Mouse (Mus musculus): ENCODE results near the gene Gm14862. TPM values are rescaled to one million over a fixed set of nuclear protein-coding genes. Genes with fewer than 3 reads are reported as not detected.

The Gm14862 gene
- polyA plus RNA-seq, 1 experiment from 2014 or later, result not detected

DNA sequence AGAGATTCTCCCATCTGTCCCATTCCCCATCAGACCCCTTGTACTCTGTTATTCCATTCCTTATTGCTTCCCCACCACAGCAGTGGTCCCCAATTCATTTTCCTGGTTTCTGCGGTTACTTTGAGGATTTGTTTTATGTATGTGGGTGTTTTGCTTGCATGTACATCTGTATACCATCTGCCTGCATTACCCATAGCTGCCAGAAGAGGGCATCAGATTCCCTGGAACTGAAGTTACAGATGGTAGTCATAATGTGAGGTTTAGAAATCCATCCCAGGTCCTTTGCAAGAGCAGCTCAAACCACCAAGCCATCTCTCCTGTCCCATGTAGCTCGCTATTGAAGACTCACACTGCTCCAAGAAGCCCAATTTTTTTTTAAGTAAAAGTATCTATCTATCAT, 40.5 kb downstream of the Gm14862 start:
- no peaks in the 10 kb centered on the region for H3K27me3 ChIP-seq (ENCODE audit: control insufficient read depth, insufficient read depth, low read length)
- no peak overlapping the region for H3K4me2 ChIP-seq (replicated peaks; ENCODE audit: low read depth, low read length)
- 77% methylated on average over 2 of the region's 2 CpGs for WGBS
- H3K4me1 ChIP-seq (replicated peaks; ENCODE audit: control insufficient read depth, insufficient read depth, low read length), result no peaks in the 10 kb centered on the region
- no peak for ATAC-seq (ENCODE audit: low FRiP score)
- no peaks in the 10 kb centered on the region for H3K36me3 ChIP-seq (ENCODE audit: control insufficient read depth, insufficient read depth, low read length)
- no peak overlapping the region for H3K9ac ChIP-seq (ENCODE audit: low read depth, low read length)
- H3K27ac ChIP-seq (ENCODE audit: low read depth, low read length), result no peak overlapping the region
- no peak overlapping the region for H3K4me3 ChIP-seq (ENCODE audit: low read depth, low read length)
- DNase-seq (ENCODE audit: low spot score), result peak; percentile 8
- H3K9me3 ChIP-seq (ENCODE audit: control insufficient read depth, low read length), result no peaks in the 10 kb centered on the region

DNA sequence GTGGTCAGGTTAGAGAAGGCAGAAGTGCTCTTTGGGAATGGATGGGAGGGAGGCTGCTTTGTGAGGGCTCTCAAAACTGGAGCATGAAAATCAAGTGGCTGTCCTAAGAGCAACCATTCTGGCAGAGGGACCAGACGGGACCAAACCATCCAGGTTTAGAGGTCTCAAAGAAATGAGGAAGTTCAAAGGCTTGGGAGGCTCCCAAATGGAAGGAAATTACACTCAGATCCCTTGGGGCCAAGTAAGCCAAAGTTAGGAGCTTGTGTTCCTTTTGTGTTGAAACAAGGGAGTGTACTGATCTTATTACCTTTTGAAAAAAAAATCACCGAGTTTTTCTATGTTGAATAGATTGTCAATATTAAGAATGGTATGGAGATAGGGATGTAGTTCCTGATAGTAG, 51.6 kb downstream of the Gm14862 start:
- H3K4me2 ChIP-seq (replicated peaks; ENCODE audit: low read depth, low read length), result no peak overlapping the region
- WGBS, result 70% methylated on average over 2 of the region's 2 CpGs
- H3K9ac ChIP-seq (ENCODE audit: low read depth, low read length), result no peak overlapping the region
- H3K4me3 ChIP-seq (ENCODE audit: low read depth, low read length), result no peak overlapping the region
- ATAC-seq (ENCODE audit: low FRiP score) (no peak), DNase-seq (ENCODE audit: low spot score) (no peak)
- no peaks in the 10 kb centered on the region for H3K9me3 ChIP-seq (ENCODE audit: control insufficient read depth, low read length)
- H3K36me3 ChIP-seq (ENCODE audit: control insufficient read depth, insufficient read depth, low read length), result no peaks in the 10 kb centered on the region
- peaks cover 5% of the 10 kb centered on the region; the same call in 1 of the 2 replicates for H3K27me3 ChIP-seq (ENCODE audit: control insufficient read depth, insufficient read depth, low read length)
- no peak overlapping the region for H3K27ac ChIP-seq (ENCODE audit: low read depth, low read length)
- no peaks in the 10 kb centered on the region for H3K4me1 ChIP-seq (replicated peaks; ENCODE audit: control insufficient read depth, insufficient read depth, low read length)

DNA sequence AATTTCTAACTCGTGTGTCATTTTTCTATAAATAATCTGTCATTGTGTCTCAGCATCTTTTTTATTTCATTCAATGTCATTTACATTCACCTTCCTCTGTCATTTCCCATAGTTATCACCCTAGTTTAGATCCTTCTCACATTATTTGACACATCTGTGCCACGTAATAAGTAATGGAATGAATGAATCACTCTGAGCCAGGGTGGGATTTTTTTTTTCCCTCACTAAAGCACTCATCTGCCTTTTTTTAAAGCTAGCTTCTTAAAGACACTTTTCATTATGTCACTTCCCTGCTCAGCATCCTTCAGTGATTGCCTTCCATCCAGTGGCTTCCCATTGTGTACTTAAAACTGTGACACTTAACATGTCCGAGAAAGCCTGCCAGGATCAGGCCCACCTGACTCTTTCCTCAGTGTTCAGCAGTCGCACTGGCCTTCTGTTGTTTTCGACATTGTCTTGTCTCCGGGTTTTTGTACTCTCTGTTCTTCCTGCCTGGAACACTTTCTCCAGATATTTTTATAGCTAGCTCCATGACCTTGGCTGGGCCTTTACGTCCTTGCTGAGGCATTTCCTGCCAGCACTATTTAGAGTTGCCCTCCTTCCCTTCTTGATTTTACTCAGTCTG, 53.8 kb downstream of the Gm14862 start:
- Histone ChIP-seq H3K4me2 (replicated peaks; ENCODE audit: low read depth, low read length) (no peak overlapping the region), H3K27me3 (ENCODE audit: control insufficient read depth, insufficient read depth, low read length) (peaks cover 11% of the 10 kb centered on the region), H3K36me3 (ENCODE audit: control insufficient read depth, insufficient read depth, low read length) (no peaks in the 10 kb centered on the region), H3K4me1 (replicated peaks; ENCODE audit: control insufficient read depth, insufficient read depth, low read length) (no peaks in the 10 kb centered on the region), H3K4me3 (ENCODE audit: low read depth, low read length) (no peak overlapping the region), H3K9me3 (ENCODE audit: control insufficient read depth, low read length) (no peaks in the 10 kb centered on the region), H3K27ac (ENCODE audit: low read depth, low read length) (no peak overlapping the region), H3K9ac (ENCODE audit: low read depth, low read length) (no peak overlapping the region)
- WGBS, result 75% methylated on average over 7 of the region's 7 CpGs
- DNase-seq (ENCODE audit: low spot score), result no peak
- no peak for ATAC-seq (ENCODE audit: low FRiP score)

DNA sequence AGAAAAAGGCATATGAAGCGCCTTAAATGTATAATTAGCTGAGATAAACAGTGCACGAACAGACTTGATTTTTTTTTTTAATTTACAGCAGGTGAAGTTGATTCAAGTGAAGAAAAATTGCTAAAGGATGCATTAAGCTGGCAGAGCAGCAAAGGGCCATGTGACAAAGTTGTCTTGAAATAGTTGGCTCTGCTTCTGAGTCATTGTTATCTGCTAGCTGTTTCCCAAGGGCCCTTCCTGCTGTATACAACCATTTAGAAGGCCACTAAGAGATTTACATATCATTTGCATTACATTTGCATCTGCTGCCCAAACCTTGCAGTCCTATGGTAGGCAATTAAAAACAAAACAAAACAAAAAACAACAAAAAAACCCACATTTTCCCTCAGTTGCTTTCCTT, 54.7 kb downstream of the Gm14862 start:
- Histone ChIP-seq H3K27me3 (ENCODE audit: control insufficient read depth, insufficient read depth, low read length) (peaks cover 11% of the 10 kb centered on the region), H3K36me3 (ENCODE audit: control insufficient read depth, insufficient read depth, low read length) (no peaks in the 10 kb centered on the region), H3K9ac (ENCODE audit: low read depth, low read length) (no peak overlapping the region), H3K4me1 (replicated peaks; ENCODE audit: control insufficient read depth, insufficient read depth, low read length) (no peaks in the 10 kb centered on the region), H3K9me3 (ENCODE audit: control insufficient read depth, low read length) (no peaks in the 10 kb centered on the region), H3K4me2 (replicated peaks; ENCODE audit: low read depth, low read length) (no peak overlapping the region), H3K4me3 (ENCODE audit: low read depth, low read length) (no peak overlapping the region), H3K27ac (ENCODE audit: low read depth, low read length) (no peak overlapping the region)
- DNase-seq (ENCODE audit: low spot score), result no peak
- 72% methylated on average over 2 of the region's 2 CpGs for WGBS
- 0 out of 2 replicates have a peak, but pooled peaks have one; percentile 37 for ATAC-seq (ENCODE audit: low FRiP score)

Other genes with a start within 250 kb of the Gm14862 start
- not detected in 2 replicates for gene Fthl17e, start 223.4 kb downstream of the Gm14862 start, polyA plus RNA-seq (2014; fragmentation: Nextera tagmentation; extraction: Ambion mirVana)
- not detected in 2 replicates for gene Fthl17f, start 193.9 kb downstream of the Gm14862 start, polyA plus RNA-seq (2014; fragmentation: Nextera tagmentation; extraction: Ambion mirVana)
- not detected in 2 replicates for gene 4930402K13Rik, start 152.3 kb downstream of the Gm14862 start, polyA plus RNA-seq (2014; fragmentation: Nextera tagmentation; extraction: Ambion mirVana)
- gene Lancl3, start 57.0 kb downstream of the Gm14862 start, polyA plus RNA-seq (2014; fragmentation: Nextera tagmentation; extraction: Ambion mirVana), result 0.73 and 1.0 TPM in 2 replicates
- 2.6 and 3.1 TPM in 2 replicates for gene Xk, start 15.9 kb upstream of the Gm14862 start, polyA plus RNA-seq (2014; fragmentation: Nextera tagmentation; extraction: Ambion mirVana)
- not detected in 2 replicates for gene H2al1m, start 26.9 kb upstream of the Gm14862 start, polyA plus RNA-seq (2014; fragmentation: Nextera tagmentation; extraction: Ambion mirVana)
- gene H2al1k, start 93.7 kb upstream of the Gm14862 start, polyA plus RNA-seq (2014; fragmentation: Nextera tagmentation; extraction: Ambion mirVana), result not detected in 2 replicates
- 0.90 and 1.3 TPM in 2 replicates for gene Cybb, start 230.9 kb upstream of the Gm14862 start, polyA plus RNA-seq (2014; fragmentation: Nextera tagmentation; extraction: Ambion mirVana)